Mouse (Mus musculus): Measurements from ENCODE around the gene Ddr1. TPM values are rescaled to one million over a fixed set of nuclear protein-coding genes. Genes with fewer than 3 reads are reported as not detected.

The Ddr1 gene
- polyA plus RNA-seq, 1 experiment from 2014 or later, result 107 TPM

DNA sequence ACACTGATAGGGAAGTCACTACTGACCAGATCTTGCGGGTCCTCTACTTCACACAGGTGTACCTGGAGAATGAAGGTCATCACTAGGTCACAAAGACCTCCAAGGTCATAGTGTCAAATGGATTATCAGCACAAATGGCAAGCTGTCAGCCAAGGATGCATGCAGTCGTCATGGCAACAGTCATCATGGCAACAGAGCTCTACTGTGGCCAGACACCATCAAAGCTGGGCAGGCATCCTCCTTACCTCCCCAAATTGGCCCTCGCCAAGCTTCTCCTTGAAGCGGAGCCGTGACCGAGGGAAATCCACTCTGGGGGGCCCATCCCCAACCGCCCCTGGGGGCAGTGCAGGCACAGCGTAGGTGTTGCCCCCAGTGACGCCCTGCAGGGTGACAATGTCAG lies 19.4 kb downstream of the Ddr1 start:
- Histone ChIP-seq H3K36me3 (ENCODE audit: insufficient read depth, low read length) (peaks cover 85% of the 10 kb centered on the region), H3K4me3 (ENCODE audit: low read length) (no peak overlapping the region), H3K4me2 (replicated peaks; ENCODE audit: low read depth, low read length) (no peak overlapping the region), H3K9me3 (ENCODE audit: low read length) (no peaks in the 10 kb centered on the region), H3K9ac (replicated peaks; ENCODE audit: low read length) (no peak overlapping the region), H3K4me1 (ENCODE audit: insufficient read depth, low read length) (no peaks in the 10 kb centered on the region), H3K27me3 (ENCODE audit: insufficient read depth, low read length) (no peaks in the 10 kb centered on the region), H3K27ac (ENCODE audit: low read length) (no peak overlapping the region)
- 76% methylated on average over 9 of the region's 9 CpGs for WGBS
- no peak for ATAC-seq (ENCODE audit: low FRiP score, low TSS enrichment)

DNA sequence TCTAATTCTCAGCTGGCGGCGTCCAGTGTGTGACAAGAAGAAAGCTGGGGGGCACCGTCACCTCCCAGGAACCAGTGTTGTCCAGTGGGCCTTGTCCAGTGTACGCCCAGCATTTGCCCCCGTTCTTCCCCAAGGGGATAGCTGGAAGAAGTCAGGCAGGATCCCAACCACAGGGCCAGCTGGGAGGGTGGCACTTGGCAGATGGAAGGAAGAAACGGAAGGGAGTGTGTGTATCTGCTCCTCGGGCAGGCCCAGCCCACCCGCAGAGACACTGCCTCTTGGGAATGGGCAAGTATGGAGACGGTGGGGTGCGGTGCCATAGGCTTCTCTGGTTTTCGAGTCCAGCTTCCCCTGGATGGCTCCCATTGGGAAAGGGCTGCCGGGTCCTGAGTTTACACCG lies 22.4 kb downstream of the Ddr1 start:
- Histone ChIP-seq H3K36me3 (ENCODE audit: insufficient read depth, low read length) (peaks cover 56% of the 10 kb centered on the region), H3K4me1 (ENCODE audit: insufficient read depth, low read length) (no peaks in the 10 kb centered on the region), H3K27ac (ENCODE audit: low read length) (no peak overlapping the region), H3K4me2 (replicated peaks; ENCODE audit: low read depth, low read length) (no peak overlapping the region), H3K27me3 (ENCODE audit: insufficient read depth, low read length) (no peaks in the 10 kb centered on the region), H3K9ac (replicated peaks; ENCODE audit: low read length) (no peak overlapping the region), H3K9me3 (ENCODE audit: low read length) (no peaks in the 10 kb centered on the region), H3K4me3 (ENCODE audit: low read length) (no peak overlapping the region)
- 87% methylated on average over 13 of the region's 13 CpGs for WGBS
- no peak for ATAC-seq (ENCODE audit: low FRiP score, low TSS enrichment)

DNA sequence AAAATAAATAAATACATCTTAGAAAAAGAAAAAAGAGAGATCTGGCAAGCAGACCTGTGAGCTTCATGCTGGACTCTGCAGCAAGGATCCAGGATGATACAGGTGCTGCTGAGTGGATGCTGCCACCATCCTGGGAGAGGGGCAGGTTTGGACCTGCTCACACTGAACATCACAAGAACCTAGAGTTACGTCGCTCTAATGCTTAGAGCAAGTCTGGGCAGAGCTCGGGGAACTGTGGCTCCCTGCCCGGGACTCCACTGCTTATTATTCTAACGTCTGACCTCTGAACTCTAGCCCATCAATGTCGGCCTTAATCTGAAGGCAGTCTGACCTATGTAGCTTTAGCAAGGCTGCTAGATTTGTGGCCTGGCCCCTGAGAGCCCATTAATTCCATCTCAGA lies 23.8 kb downstream of the Ddr1 start:
- Histone ChIP-seq H3K27me3 (ENCODE audit: insufficient read depth, low read length) (no peaks in the 10 kb centered on the region), H3K27ac (ENCODE audit: low read length) (no peak overlapping the region), H3K4me3 (ENCODE audit: low read length) (no peak overlapping the region), H3K9ac (replicated peaks; ENCODE audit: low read length) (no peak overlapping the region), H3K4me1 (ENCODE audit: insufficient read depth, low read length) (no peaks in the 10 kb centered on the region), H3K4me2 (replicated peaks; ENCODE audit: low read depth, low read length) (no peak overlapping the region), H3K9me3 (ENCODE audit: low read length) (no peaks in the 10 kb centered on the region), H3K36me3 (ENCODE audit: insufficient read depth, low read length) (peaks cover 42% of the 10 kb centered on the region)
- ATAC-seq (ENCODE audit: low FRiP score, low TSS enrichment), result no peak
- 16% methylated on average over 6 of the region's 6 CpGs for WGBS

DNA sequence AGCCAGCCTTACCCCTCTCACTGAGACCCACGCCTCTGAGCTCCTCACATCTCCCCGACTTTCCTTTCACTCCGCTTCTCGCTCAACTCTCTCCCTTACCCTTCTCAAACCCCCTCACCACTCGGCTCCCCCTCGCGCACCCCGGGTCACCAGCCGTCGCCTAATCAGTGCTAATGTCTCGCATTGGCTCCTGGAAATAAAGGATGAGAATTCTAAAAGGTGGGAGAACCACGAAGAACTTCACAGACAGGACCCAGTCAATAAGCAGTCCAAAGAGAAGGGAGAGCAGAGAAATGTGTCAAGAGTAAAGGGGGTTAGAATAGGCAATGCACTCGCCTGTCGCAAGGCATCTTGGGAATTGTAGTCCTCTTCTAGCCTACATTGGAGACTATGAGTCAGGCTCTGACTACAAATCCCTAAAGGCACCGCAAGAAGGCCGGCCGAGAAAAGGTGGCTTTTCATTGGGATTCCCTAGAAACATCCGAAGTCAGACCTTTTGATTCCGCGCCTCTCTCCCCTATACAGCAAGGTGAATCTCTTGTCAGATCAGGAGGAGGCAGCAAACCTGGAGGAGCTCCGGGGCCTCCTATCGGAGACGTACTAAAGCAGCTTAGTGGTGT lies 30.9 kb downstream of the Ddr1 start, which contains the start of gene Gtf2h4:
Gtf2h4 (minus strand) TSS at position 324 of the 620 bp plus-strand sequence.
- H3K9me3 ChIP-seq (ENCODE audit: low read length), result no peaks in the 10 kb centered on the region
- WGBS, result under 1% methylated on average over 23 of the region's 23 CpGs
- peaks cover 8% of the 10 kb centered on the region for H3K4me1 ChIP-seq (ENCODE audit: insufficient read depth, low read length)
- peak within 1 kb of the TSS; percentile 87 for H3K4me3 ChIP-seq (ENCODE audit: low read length)
- H3K27ac ChIP-seq (ENCODE audit: low read length), result no peak within 1 kb of the TSS
- H3K36me3 ChIP-seq (ENCODE audit: insufficient read depth, low read length), result 0 out of 2 replicates have a peak, but pooled peaks cover 13% of the 10 kb centered on the region
- ATAC-seq (ENCODE audit: low FRiP score, low TSS enrichment), result peak; percentile 98
- peak within 1 kb of the TSS; percentile 90 for H3K9ac ChIP-seq (replicated peaks; ENCODE audit: low read length)
- no peaks in the 10 kb centered on the region for H3K27me3 ChIP-seq (ENCODE audit: insufficient read depth, low read length)
- peak within 1 kb of the TSS; percentile 68 for H3K4me2 ChIP-seq (replicated peaks; ENCODE audit: low read depth, low read length)

DNA sequence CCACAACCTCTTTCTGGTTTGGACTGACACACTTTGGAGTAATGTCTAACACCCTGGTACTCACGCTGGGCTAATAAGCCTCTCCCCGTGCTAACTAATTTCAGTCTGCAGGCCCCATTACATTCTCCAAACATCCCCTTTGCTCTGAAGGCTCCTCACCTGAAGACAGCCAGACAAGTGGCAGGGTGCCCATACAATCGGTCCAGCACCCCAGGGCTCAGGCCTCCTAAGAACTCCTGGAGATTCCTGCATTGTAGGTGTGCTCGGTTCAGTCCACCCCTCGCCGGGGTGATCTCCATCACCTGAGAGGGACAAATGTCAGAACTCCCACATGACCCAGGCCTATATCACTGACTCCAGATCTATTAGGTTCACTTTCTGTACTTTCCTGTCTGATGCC lies 31.9 kb downstream of the Ddr1 start:
- H3K36me3 ChIP-seq (ENCODE audit: insufficient read depth, low read length), result 0 out of 2 replicates have a peak, but pooled peaks cover 13% of the 10 kb centered on the region

DNA sequence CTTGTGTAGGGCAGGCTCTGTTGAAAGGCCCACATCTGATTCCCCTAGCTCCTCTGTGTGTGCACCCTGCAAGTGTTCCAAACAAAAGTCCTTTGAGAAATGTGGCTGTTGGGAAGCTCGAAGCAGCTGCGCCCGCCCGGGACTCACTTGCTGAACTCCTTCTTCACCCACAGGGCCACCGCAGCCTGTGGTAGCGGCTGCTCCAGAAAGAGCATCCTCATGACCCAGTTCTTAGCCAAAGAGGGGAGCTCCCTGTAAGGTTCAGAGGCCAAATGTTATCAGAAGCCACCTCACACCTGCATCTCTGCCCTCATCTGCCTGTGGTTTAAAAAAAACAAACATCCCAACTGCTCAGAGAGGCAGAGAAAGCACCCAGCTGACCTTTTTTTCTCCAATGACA lies 32.6 kb downstream of the Ddr1 start:
- WGBS, result 93% methylated on average over 6 of the region's 6 CpGs
- Histone ChIP-seq H3K4me3 (ENCODE audit: low read length) (no peak overlapping the region), H3K9ac (replicated peaks; ENCODE audit: low read length) (no peak overlapping the region)

More for the DNA sequence above, 31.9 kb downstream of the Ddr1 start:
- Histone ChIP-seq H3K9ac (replicated peaks; ENCODE audit: low read length) (peak overlapping the region; percentile 90; the same call in 1 of the 2 replicates), H3K27me3 (ENCODE audit: insufficient read depth, low read length) (no peaks in the 10 kb centered on the region), H3K4me1 (ENCODE audit: insufficient read depth, low read length) (peaks cover 14% of the 10 kb centered on the region), H3K4me2 (replicated peaks; ENCODE audit: low read depth, low read length) (peak overlapping the region; percentile 68), H3K27ac (ENCODE audit: low read length) (no peak overlapping the region), H3K9me3 (ENCODE audit: low read length) (no peaks in the 10 kb centered on the region), H3K4me3 (ENCODE audit: low read length) (no peak overlapping the region)
- WGBS, result 86% methylated on average over 6 of the region's 6 CpGs
- ATAC-seq (ENCODE audit: low FRiP score, low TSS enrichment), result no peak

DNA sequence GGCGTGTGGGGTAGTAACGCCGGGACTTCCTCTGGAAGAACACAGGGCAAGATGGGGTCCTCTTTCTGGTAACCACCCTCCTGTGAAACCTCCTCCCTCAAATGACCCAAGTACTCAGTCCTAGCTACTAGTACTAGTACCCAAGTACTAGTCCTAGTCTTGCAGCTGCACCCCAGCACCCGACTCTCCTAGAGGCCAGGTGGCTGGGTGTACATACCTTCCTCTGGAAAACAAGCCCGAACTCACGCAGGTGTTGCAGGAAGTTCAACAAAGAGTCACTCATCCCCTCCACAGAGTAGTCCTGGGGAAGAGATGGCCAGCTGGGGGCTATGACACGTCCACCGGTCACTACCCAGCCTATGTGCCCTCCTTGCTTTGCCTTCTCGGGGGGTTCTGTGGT lies 34.7 kb downstream of the Ddr1 start:
- Histone ChIP-seq H3K36me3 (ENCODE audit: insufficient read depth, low read length) (peaks cover 13% of the 10 kb centered on the region; the same call in 1 of the 2 replicates), H3K9ac (replicated peaks; ENCODE audit: low read length) (no peak overlapping the region), H3K4me2 (replicated peaks; ENCODE audit: low read depth, low read length) (no peak overlapping the region), H3K27ac (ENCODE audit: low read length) (no peak overlapping the region), H3K4me3 (ENCODE audit: low read length) (no peak overlapping the region), H3K27me3 (ENCODE audit: insufficient read depth, low read length) (no peaks in the 10 kb centered on the region), H3K9me3 (ENCODE audit: low read length) (no peaks in the 10 kb centered on the region), H3K4me1 (ENCODE audit: insufficient read depth, low read length) (peaks cover 21% of the 10 kb centered on the region)
- no peak for ATAC-seq (ENCODE audit: low FRiP score, low TSS enrichment)
- 89% methylated on average over 9 of the region's 9 CpGs for WGBS

More for the DNA sequence above, 32.6 kb downstream of the Ddr1 start:
- no peak overlapping the region for H3K27ac ChIP-seq (ENCODE audit: low read length)
- peaks cover 16% of the 10 kb centered on the region for H3K4me1 ChIP-seq (ENCODE audit: insufficient read depth, low read length)
- H3K36me3 ChIP-seq (ENCODE audit: insufficient read depth, low read length), result 0 out of 2 replicates have a peak, but pooled peaks cover 13% of the 10 kb centered on the region
- H3K27me3 ChIP-seq (ENCODE audit: insufficient read depth, low read length), result no peaks in the 10 kb centered on the region
- no peaks in the 10 kb centered on the region for H3K9me3 ChIP-seq (ENCODE audit: low read length)
- H3K4me2 ChIP-seq (replicated peaks; ENCODE audit: low read depth, low read length), result no peak overlapping the region
- no peak for ATAC-seq (ENCODE audit: low FRiP score, low TSS enrichment)

DNA sequence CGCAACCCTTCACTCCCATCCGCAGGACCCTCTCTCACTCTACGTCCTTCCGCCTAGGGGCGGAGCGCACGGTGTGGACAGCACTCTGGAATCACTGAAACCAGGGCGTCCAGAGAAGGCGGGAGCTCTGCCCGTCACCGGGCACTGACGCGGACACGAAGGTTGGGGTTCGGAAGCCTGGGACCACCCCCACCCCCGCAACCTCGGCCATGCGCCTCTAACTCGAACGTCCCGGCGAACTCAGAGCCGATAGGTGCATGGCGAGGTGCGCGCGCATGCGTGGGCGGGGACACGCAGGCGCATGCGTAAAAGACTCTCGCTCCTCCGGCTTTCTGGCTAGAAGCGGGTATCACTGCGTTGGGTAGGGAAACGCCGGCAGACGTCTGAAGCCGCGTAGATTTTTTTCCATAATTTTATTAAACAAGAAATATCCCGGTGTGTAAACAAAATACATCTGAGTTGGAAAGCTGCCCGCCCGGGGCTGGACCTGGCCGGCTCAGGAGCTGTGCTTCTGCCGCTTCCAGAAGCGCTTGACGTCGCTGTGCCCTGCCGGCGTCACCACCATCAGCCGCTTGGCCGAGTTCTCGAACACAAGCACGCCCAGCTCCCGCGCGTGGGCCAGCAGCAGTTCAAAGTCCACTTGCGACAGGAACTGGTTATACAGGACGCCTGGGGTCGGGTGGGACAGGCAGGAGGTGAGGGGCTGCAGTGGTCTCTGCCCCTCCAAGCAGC lies 36.9 kb downstream of the Ddr1 start, which contains the start of gene Vars2:
Vars2 (minus strand) TSS at position 259 of the 732 bp plus-strand sequence.
- H3K27me3 ChIP-seq (ENCODE audit: insufficient read depth, low read length), result no peaks in the 10 kb centered on the region
- H3K4me2 ChIP-seq (replicated peaks; ENCODE audit: low read depth, low read length), result peak within 1 kb of the TSS; percentile 92
- ATAC-seq (ENCODE audit: low FRiP score, low TSS enrichment), result peak; percentile 87
- H3K9me3 ChIP-seq (ENCODE audit: low read length), result no peaks in the 10 kb centered on the region
- peaks cover 26% of the 10 kb centered on the region for H3K36me3 ChIP-seq (ENCODE audit: insufficient read depth, low read length)
- H3K27ac ChIP-seq (ENCODE audit: low read length), result peak within 1 kb of the TSS; percentile 85
- H3K9ac ChIP-seq (replicated peaks; ENCODE audit: low read length), result peak within 1 kb of the TSS; percentile 89
- H3K4me3 ChIP-seq (ENCODE audit: low read length), result peak within 1 kb of the TSS; percentile 80
- H3K4me1 ChIP-seq (ENCODE audit: insufficient read depth, low read length), result peaks cover 14% of the 10 kb centered on the region
- WGBS, result under 1% methylated on average over 61 of the region's 61 CpGs

DNA sequence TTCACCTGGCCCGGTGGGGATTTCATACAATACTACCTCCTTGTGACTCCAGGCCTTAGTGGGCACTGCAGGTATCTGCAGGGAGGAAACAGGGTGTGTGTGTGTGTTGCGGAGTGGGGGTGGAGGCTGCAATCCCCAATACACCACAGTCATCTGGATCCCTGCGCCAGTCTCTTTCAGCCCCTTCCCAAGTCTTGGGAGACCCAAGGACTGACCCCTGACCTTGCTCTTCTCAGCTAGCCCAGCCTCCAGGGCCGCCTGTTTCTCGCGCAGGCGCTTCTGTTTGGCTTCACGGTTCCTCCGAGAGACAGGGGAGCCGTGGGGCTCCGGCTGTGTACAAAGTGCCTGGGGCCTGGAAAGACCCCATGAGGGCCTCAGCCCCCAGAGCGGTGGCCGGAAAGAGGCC lies 37.6 kb downstream of the Ddr1 start:
- peaks cover 26% of the 10 kb centered on the region for H3K36me3 ChIP-seq (ENCODE audit: insufficient read depth, low read length)
- H3K4me3 ChIP-seq (ENCODE audit: low read length), result peak overlapping the region; percentile 80
- H3K4me1 ChIP-seq (ENCODE audit: insufficient read depth, low read length), result peaks cover 13% of the 10 kb centered on the region
- no peaks in the 10 kb centered on the region for H3K27me3 ChIP-seq (ENCODE audit: insufficient read depth, low read length)
- peak overlapping the region; percentile 92 for H3K4me2 ChIP-seq (replicated peaks; ENCODE audit: low read depth, low read length)
- no peaks in the 10 kb centered on the region for H3K9me3 ChIP-seq (ENCODE audit: low read length)
- peak overlapping the region; percentile 85 for H3K27ac ChIP-seq (ENCODE audit: low read length)
- peak overlapping the region; percentile 89 for H3K9ac ChIP-seq (replicated peaks; ENCODE audit: low read length)
- ATAC-seq (ENCODE audit: low FRiP score, low TSS enrichment), result peak; percentile 55
- WGBS, result 5% methylated on average over 13 of the region's 13 CpGs

All from kidney, embryonic 16.5 days (tissue).